Mouse (Mus musculus) myocyte (in vitro differentiated cells): Measurements from ENCODE around the gene Pcyox1.

Experiments used
- CEBPB ChIP-seq: IDR thresholded peaks from 2 replicates; pipeline ENCODE4 v1.6.1; 2011; ENCODE audit warnings: mild to moderate bottlenecking, moderate library complexity; ENCODE audit not compliant: poor library complexity, insufficient read depth, severe bottlenecking
- E2F4 ChIP-seq: IDR thresholded peaks from one replicate; pipeline ENCODE4 v1.6.1; 2011; ENCODE audit warnings: mild to moderate bottlenecking, control low read depth, moderate library complexity; ENCODE audit not compliant: insufficient read depth
- MAX ChIP-seq: IDR thresholded peaks from one replicate; pipeline ENCODE4 v1.6.1; 2011; ENCODE audit warnings: low read depth, mild to moderate bottlenecking, control low read depth
- MYOD1 ChIP-seq, 3 experiments: IDR thresholded peaks; one replicate each; pipeline ENCODE4 v1.6.1; 2011; ENCODE audit warnings: control low read depth in 2 of 3, low read depth in 2 of 3, mild to moderate bottlenecking in 2 of 3, moderate library complexity in 1 of 3; ENCODE audit not compliant: insufficient read length in 2 of 3, control insufficient read depth in 1 of 3
- MYOG ChIP-seq, 3 experiments: IDR thresholded peaks; one replicate each; pipeline ENCODE4 v1.6.1; 2011; ENCODE audit warnings: control low read depth in 2 of 3, low read depth in 2 of 3, mild to moderate bottlenecking in 2 of 3; ENCODE audit not compliant: insufficient read length in 2 of 3, control insufficient read depth in 1 of 3, insufficient read depth in 1 of 3
- POLR2A ChIP-seq: IDR thresholded peaks from one replicate; pipeline ENCODE4 v1.6.1; 2011; ENCODE audit warnings: low read depth, mild to moderate bottlenecking, control low read depth, moderate library complexity; ENCODE audit not compliant: insufficient read length
- POLR2AphosphoS2 ChIP-seq: IDR thresholded peaks from one replicate; pipeline ENCODE4 v1.6.1; 2011; ENCODE audit warnings: low read depth, control low read depth; ENCODE audit not compliant: insufficient read length
- TCF12 ChIP-seq: IDR thresholded peaks from one replicate; pipeline ENCODE4 v1.6.1; 2011; ENCODE audit warnings: mild to moderate bottlenecking, control low read depth; ENCODE audit not compliant: poor library complexity, insufficient read depth, severe bottlenecking
- TCF3 ChIP-seq: IDR thresholded peaks from one replicate; pipeline ENCODE4 v1.6.1; 2011; ENCODE audit warnings: low read depth, control low read depth; ENCODE audit not compliant: insufficient read length
- USF1 ChIP-seq: IDR thresholded peaks from one replicate; pipeline ENCODE4 v1.6.1; 2011; ENCODE audit warnings: low read depth, mild to moderate bottlenecking, control low read depth, moderate library complexity

GRCm38 (mm10) chr6:86383370-86383769 lies 13.6 kb downstream of the Pcyox1 start:
- TF ChIP-seq USF1 (no peak), POLR2A (no peak), MAX (no peak), TCF3 (no peak), MYOD1 (IDR thresholded peaks at IDR 0.05; ENCODE audit: control insufficient read depth in 1 of 3, insufficient read length in 2 of 3, low read depth in 2 of 3) (no peak), CEBPB (no peak), E2F4 (no peak), TCF12 (no peak), POLR2AphosphoS2 (no peak), MYOG (IDR thresholded peaks at IDR 0.05; ENCODE audit: control insufficient read depth in 1 of 3, insufficient read depth in 1 of 3, insufficient read length in 2 of 3, low read depth in 2 of 3) (no peak)
